Comparison of ENCODE assay signal across 8 mouse cellular contexts in the genomic region with DNA sequence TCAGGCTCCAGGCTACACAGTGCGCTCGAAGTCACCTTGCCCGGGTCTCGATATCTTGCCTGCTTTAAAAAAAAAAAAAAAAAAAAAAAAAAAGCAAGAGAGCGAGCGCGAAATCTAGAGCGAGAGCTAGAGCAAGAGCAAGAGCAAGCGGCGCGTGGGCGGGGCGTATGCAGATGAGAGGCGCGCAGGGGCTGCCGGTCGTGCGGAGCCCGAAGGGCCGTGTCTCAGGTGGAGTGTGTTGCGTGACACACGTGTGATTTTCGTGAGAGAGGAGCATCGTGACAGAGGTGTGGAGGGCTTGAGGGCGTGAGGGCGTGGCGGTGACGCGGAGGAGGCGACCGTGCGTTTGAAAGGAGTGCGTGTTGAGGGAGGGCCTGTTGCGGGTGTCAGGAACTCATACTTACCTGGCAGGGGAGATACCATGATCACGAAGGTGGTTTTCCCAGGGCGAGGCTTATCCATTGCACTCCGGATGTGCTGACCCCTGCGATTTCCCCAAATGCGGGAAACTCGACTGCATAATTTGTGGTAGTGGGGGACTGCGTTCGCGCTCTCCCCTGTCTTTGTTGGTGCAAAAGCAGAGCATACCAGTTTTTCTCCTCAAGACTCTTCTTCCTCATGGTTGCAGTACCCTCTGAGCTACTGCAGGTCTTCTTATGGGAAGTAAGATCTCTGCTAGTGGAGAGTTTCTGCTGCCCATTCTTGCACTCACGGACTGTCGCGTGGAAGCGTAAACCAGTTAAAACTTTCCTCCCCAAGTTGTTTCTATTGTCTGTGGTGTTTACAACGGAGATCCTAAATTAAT. TPM values are rescaled to one million over a fixed set of nuclear protein-coding genes. Genes with fewer than 3 reads are reported as not detected.
A peak's percentile ranks its signal among the peaks of the same experiment; 100 is the strongest.
DNase-seq lines count a peak whose midpoint lies in the region; ATAC-seq and TF ChIP-seq lines count a peak whose summit lies in the region.
"Not testable (repeated sequence)": the region's sequence is repeated elsewhere in the genome, so short reads cannot be mapped to it uniquely, and the experiment has no call there.

No protein-coding gene starts in this region.

- not testable (repeated sequence) for H3K27ac ChIP-seq in limb, embryonic 14.5 days (replicated peaks; ENCODE audit: low read depth, low read length)

- 0% methylated on average over 1 of the region's 48 CpGs for WGBS in limb, embryonic 14.5 days

- not testable (repeated sequence) for H3K9ac ChIP-seq in limb, embryonic 14.5 days (ENCODE audit: low read depth, low read length, severe bottlenecking)

- H3K4me2 ChIP-seq in limb, embryonic 14.5 days (replicated peaks; ENCODE audit: low read depth, low read length, severe bottlenecking): not testable (repeated sequence)

- H3K36me3 ChIP-seq in limb, embryonic 14.5 days (ENCODE audit: control insufficient read depth, insufficient read depth, low read length): not testable (repeated sequence)

- ATAC-seq in limb, embryonic 14.5 days (ENCODE audit: low FRiP score, low read depth): peak; percentile 49
- peak; percentile 36 for ATAC-seq in megakaryocyte, adult 5-6 weeks (ENCODE audit: poor library complexity, severe bottlenecking)

- not testable (repeated sequence) for TF ChIP-seq POLR2A in limb, embryonic 14.5 days (IDR thresholded peaks at IDR 0.05; ENCODE audit: borderline replicate concordance, extremely low read depth, insufficient read depth, insufficient read length)

- H3K4me1 ChIP-seq in limb, embryonic 14.5 days (ENCODE audit: control insufficient read depth, insufficient read depth, low read length): not testable (repeated sequence)

- peak; percentile 53 for DNase-seq in cerebellum, adult 8-10 months
- DNase-seq in frontal cortex, postnatal 10 days (ENCODE audit: low spot score in 2 of 2): peak; percentile 50 to 53
- DNase-seq in heart, postnatal 10 days: peak; percentile 70 to 71
- peak; percentile 63 to 67 for DNase-seq in kidney, adult 8-10 months
- DNase-seq in limb, embryonic 14.5 days (ENCODE audit: low spot score): not testable (repeated sequence)
- DNase-seq in right cerebral cortex, adult 2 months (ENCODE audit: low spot score in 2 of 2): peak; percentile 28 to 47
- peak; percentile 53 for DNase-seq in urinary bladder, adult 2 months (ENCODE audit: low spot score)

- not testable (repeated sequence) for H3K4me3 ChIP-seq in limb, embryonic 14.5 days (replicated peaks; ENCODE audit: low read length)

- H3K27me3 ChIP-seq in limb, embryonic 14.5 days (ENCODE audit: control insufficient read depth, insufficient read depth, low read length): not testable (repeated sequence)

- not testable (repeated sequence) for H3K9me3 ChIP-seq in limb, embryonic 14.5 days (ENCODE audit: control insufficient read depth, low read length)

- intact Hi-C loops in heart, postnatal 10 days (cut with DNase I): not testable (repeated sequence)

RNA-seq across cellular contexts. Expression of gene Eapp, which starts 18.3 kb away (rescaled TPM):
- total RNA-seq in heart, postnatal 10 days (2021): 10 to 100 TPM; 27.5 to 33.6 TPM
- polyA plus RNA-seq in limb, embryonic 14.5 days (2012; rRNA removed): 13.2 and 19.5 TPM in 2 replicates
- polyA plus RNA-seq in limb, embryonic 14.5 days (2014; fragmentation: Nextera tagmentation; extraction: Ambion mirVana): 64.3 and 68.7 TPM in 2 replicates
- total RNA-seq in megakaryocyte, adult 5-6 weeks (2015): 48.6 and 68.4 TPM in 2 replicates
- total RNA-seq in megakaryocyte, adult 5-6 weeks (2017): 71.0 and 86.9 TPM in 2 replicates
- polyA plus RNA-seq in urinary bladder, adult 2 months (2012; rRNA removed): 24.3 and 28.1 TPM in 2 replicates

RNA-seq across cellular contexts. Expression of gene Sptssa, which starts 57.7 kb away (rescaled TPM):
- 10 to 100 TPM; 45.7 to 49.2 TPM for total RNA-seq in heart, postnatal 10 days (2021)
- polyA plus RNA-seq in limb, embryonic 14.5 days (2012; rRNA removed): 132 and 134 TPM in 2 replicates
- 227 and 228 TPM in 2 replicates for polyA plus RNA-seq in limb, embryonic 14.5 days (2014; fragmentation: Nextera tagmentation; extraction: Ambion mirVana)
- total RNA-seq in megakaryocyte, adult 5-6 weeks (2015): 200 and 220 TPM in 2 replicates
- total RNA-seq in megakaryocyte, adult 5-6 weeks (2017): 141 and 153 TPM in 2 replicates
- polyA plus RNA-seq in urinary bladder, adult 2 months (2012; rRNA removed): 89.2 and 106 TPM in 2 replicates
